Mouse (Mus musculus) kidney, adult 2 months (tissue): ENCODE data around the gene Cfap298. TPM values are rescaled to one million over a fixed set of nuclear protein-coding genes. Genes with fewer than 3 reads are reported as not detected.

Source experiments
- DNase-seq: peaks from one replicate; pipeline ENCODE4 v3.0.0; 2021
- H3K27ac ChIP-seq: fragments of 200-500 bp; 2 replicates; pipeline ENCODE4 v1.5.1; 2012; ENCODE audit warnings: low read depth, low read length, control low read depth, inconsistent platforms; ENCODE audit not compliant: insufficient read depth
- H3K27me3 ChIP-seq: fragments of 200-500 bp; replicated peaks from 2 replicates; pipeline ENCODE4 v1.6.1; 2012; ENCODE audit warnings: mild to moderate bottlenecking, moderate library complexity, low read length, inconsistent platforms; ENCODE audit not compliant: control insufficient read depth, insufficient read depth
- H3K36me3 ChIP-seq: fragments of 200-500 bp; 2 replicates; pipeline ENCODE4 v1.6.1; 2012; ENCODE audit warnings: mild to moderate bottlenecking, moderate library complexity, low read length, inconsistent platforms; ENCODE audit not compliant: control insufficient read depth, insufficient read depth
- H3K4me1 ChIP-seq: fragments of 200-500 bp; 2 replicates; pipeline ENCODE4 v1.6.1; 2011; ENCODE audit warnings: low read length; ENCODE audit not compliant: control insufficient read depth, insufficient read depth
- H3K4me3 ChIP-seq: fragments of 200-500 bp; 2 replicates; pipeline ENCODE4 v1.5.1; 2011; ENCODE audit warnings: mild to moderate bottlenecking, low read depth, low read length, control low read depth; ENCODE audit not compliant: insufficient read depth
- CTCF ChIP-seq: fragments of 200-500 bp; conservative IDR thresholded peaks from 2 replicates; pipeline ENCODE4 v1.5.1; 2011; ENCODE audit warnings: low read depth, mild to moderate bottlenecking, control low read depth, low read length, moderate library complexity, mixed read lengths; ENCODE audit not compliant: insufficient read depth, insufficient read length
- POLR2A ChIP-seq: fragments of 200-500 bp; IDR thresholded peaks from one replicate; pipeline ENCODE4 v1.6.1; 2011; ENCODE audit warnings: low read depth, low read length, control low read depth
- WGBS: fragments of 180-500 bp; shearing (Covaris S2); methylation state at CpG from one replicate; pipeline ENCODE4 v1.1.7; 2018; 5-methylcytosine and 5-hydroxymethylcytosine counted together
- polyA plus RNA-seq: library from polyadenylated mRNA; depleted of rRNA; stranded (reverse); fragments of >200 nt; gene quantifications from 2 replicates; pipeline ENCODE4 v1.2.3, GENCODE M21; 2012; rRNA removed

The Cfap298 gene
- 16.1 TPM in 2 replicates for polyA plus RNA-seq

DNA sequence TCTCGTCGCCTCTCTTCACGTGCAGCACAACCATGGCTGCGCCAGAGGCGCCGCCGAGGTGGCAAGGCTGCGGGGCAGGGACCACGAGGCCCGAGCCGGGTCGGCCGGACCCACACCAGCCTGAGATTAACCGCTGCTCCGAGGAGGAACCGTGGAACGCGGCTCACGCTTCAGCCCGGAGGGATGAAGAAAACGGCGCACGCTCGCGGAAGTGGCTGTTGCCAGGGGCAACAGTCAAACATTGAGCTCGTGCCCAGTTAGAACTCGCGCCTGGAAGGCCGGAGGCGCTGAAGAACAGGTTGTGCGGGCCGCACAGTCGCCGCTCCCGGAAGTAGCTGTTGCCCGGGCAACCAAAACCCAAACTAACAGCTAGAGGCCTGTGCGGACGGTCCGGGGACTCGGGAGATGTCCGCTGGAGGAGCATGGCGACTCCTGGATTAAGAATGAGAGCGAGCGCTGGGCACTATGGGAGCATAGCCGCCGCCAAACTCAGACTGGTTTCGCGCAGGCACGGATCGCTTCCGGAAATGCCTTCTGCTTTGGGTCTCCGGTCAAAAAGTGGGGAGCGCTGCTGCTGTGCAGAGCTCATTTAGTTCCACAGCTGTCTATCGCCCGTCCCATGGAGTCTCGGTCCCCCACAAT, at the start of gene Cfap298:
Gene Cfap298, minus strand, starts transcription at position 428 of the 642 bp plus-strand sequence.
- no peaks in the 10 kb centered on the region for H3K4me1 ChIP-seq
- no peaks in the 10 kb centered on the region; the same call in 1 of the 2 replicates for H3K36me3 ChIP-seq
- DNase-seq, result peak; percentile 97
- H3K27me3 ChIP-seq, result no peaks in the 10 kb centered on the region
- H3K27ac ChIP-seq, result peak within 1 kb of the TSS; percentile 73
- peak within 1 kb of the TSS; percentile 85 for H3K4me3 ChIP-seq
- peak; percentile 41 for TF ChIP-seq POLR2A
- no peak for TF ChIP-seq CTCF
- under 1% methylated on average over 56 of the region's 56 CpGs for WGBS

- Histone ChIP-seq H3K4me3 (no peak overlapping the region), H3K27me3 (no peaks in the 10 kb centered on the region), H3K4me1 (no peaks in the 10 kb centered on the region), H3K36me3 (peaks cover 7% of the 10 kb centered on the region), H3K27ac (no peak overlapping the region)
- 90% methylated on average over 6 of the region's 6 CpGs for WGBS
- no peak for TF ChIP-seq POLR2A
- no peak for TF ChIP-seq CTCF
- DNase-seq, result no peak
These were observed 36.1 kb upstream of the Cfap298 start for GRCm38 (mm10) chr16:90971004-90971403.

DNA sequence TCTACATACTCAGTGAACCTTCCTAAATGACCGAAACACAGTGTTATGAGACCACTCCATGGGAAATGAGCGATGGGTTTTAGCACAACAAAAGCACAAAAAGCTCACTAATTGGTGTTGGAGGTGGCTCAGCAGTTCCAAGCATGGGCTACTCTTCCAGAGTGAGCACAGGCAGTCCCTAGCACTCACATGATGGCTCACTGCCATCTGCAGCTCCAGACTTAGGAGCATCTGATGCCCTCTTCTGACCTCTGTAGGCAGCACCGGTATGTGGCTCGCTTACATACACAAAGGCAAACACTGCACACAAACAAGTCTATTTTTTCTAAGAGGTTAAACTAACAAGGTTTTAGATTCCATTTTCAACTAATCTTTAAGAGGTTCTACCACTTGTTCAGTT, 31.3 kb upstream of the Cfap298 start:
- no peak overlapping the region for H3K4me3 ChIP-seq
- no peaks in the 10 kb centered on the region for H3K27me3 ChIP-seq
- H3K27ac ChIP-seq, result no peak overlapping the region
- H3K4me1 ChIP-seq, result no peaks in the 10 kb centered on the region
- peaks cover 4% of the 10 kb centered on the region for H3K36me3 ChIP-seq
- TF ChIP-seq CTCF (no peak), POLR2A (no peak)
- WGBS, result 78% methylated on average over 4 of the region's 4 CpGs
- no peak for DNase-seq

- 94% methylated on average over 10 of the region's 10 CpGs for WGBS
- no peak overlapping the region for H3K27ac ChIP-seq
- H3K4me3 ChIP-seq, result no peak overlapping the region
- TF ChIP-seq POLR2A (no peak), CTCF (no peak)
- H3K36me3 ChIP-seq, result peaks cover 5% of the 10 kb centered on the region
- no peaks in the 10 kb centered on the region for H3K27me3 ChIP-seq
- DNase-seq, result no peak
- no peaks in the 10 kb centered on the region for H3K4me1 ChIP-seq
These were observed 29.4 kb upstream of the Cfap298 start for GRCm38 (mm10) chr16:90964302-90964701.

DNA sequence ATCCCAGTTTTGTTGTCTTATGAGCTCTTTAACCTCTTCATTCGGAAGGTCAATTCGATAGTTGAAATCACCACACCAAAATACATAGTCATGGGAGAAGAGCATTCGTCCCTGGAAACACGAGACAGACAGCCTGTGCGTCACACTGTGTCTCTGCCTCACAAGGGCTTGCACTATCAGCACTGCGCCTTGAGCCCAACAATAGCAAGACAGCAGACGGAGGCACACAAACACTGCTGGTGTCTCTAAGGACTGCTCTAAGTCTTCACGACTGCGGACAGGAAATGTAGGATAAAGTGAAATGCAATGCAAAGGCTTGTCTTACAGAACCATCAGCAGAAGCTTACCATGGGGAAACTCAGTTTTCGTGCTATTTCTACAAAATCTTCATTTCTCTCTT, 29.0 kb upstream of the Cfap298 start:
- Histone ChIP-seq H3K36me3 (peaks cover 4% of the 10 kb centered on the region), H3K4me1 (no peaks in the 10 kb centered on the region), H3K27me3 (no peaks in the 10 kb centered on the region), H3K27ac (no peak overlapping the region), H3K4me3 (no peak overlapping the region)
- DNase-seq, result no peak
- TF ChIP-seq POLR2A, result no peak
- TF ChIP-seq CTCF, result no peak
- WGBS, result 92% methylated on average over 10 of the region's 10 CpGs

GRCm38 (mm10) chr16:90963231-90963630, 28.3 kb upstream of the Cfap298 start:
- TF ChIP-seq CTCF, result no peak
- TF ChIP-seq POLR2A, result no peak
- no peaks in the 10 kb centered on the region for H3K27me3 ChIP-seq
- peaks cover 3% of the 10 kb centered on the region for H3K36me3 ChIP-seq
- no peak overlapping the region for H3K4me3 ChIP-seq
- no peak overlapping the region for H3K27ac ChIP-seq
- H3K4me1 ChIP-seq, result no peaks in the 10 kb centered on the region
- 85% methylated on average over 4 of the region's 4 CpGs for WGBS
- DNase-seq, result no peak

DNA sequence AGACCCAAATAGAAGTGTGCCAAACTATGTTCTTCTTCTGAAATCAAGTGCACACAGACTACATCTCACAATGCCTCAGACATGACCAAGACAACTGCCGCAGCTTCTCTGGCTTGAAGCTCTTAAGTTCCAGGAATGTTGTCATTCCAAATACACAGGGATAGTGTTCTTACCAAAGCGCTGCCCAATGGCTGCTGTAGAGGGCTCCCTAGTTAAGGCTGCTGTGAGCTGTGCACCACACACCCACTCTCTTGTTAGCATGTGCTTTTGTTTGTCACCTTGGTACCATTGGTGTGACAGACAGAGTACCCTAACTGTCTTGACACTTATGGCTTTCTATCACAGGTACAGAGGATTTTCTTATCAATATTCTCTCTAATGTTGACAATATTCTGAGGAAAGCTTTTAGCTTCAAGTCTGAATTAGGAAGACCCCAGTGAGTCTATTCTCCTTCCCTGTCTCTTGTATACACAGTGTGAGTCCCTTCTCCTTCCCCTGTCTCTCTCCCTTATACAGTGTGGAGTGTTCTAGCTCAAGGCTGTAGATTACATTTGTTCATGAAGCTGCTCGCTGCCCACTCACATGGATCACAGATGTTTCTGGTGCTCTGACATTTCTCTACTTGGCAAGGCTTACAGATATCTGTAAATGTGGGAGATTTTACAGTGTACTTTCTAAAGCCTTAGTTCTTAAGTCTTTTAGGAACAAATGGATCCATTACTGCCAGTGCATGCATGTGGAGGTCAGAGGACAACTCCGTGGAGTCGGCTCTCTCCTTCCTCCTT, 23.6 kb upstream of the Cfap298 start:
- H3K4me3 ChIP-seq, result no peak overlapping the region
- peaks cover 1% of the 10 kb centered on the region for H3K36me3 ChIP-seq
- no peak overlapping the region for H3K27ac ChIP-seq
- TF ChIP-seq CTCF (no peak), POLR2A (no peak)
- no peak for DNase-seq
- H3K27me3 ChIP-seq, result no peaks in the 10 kb centered on the region
- 72% methylated on average over 5 of the region's 5 CpGs for WGBS
- H3K4me1 ChIP-seq, result no peaks in the 10 kb centered on the region
